Mouse (Mus musculus) megakaryocyte, embryonic 14.5 days (primary cell): ENCODE results near the gene Psme1.

Source experiments
- FLI1 ChIP-seq: IDR thresholded peaks from 2 replicates; pipeline ENCODE4 v1.6.1; 2012; ENCODE audit warnings: low read length, inconsistent platforms, mixed read lengths
- GATA1 ChIP-seq: IDR thresholded peaks from 3 replicates; pipeline ENCODE4 v1.6.1; 2012; ENCODE audit warnings: mixed read lengths, low read length, inconsistent platforms, borderline replicate concordance

DNA sequence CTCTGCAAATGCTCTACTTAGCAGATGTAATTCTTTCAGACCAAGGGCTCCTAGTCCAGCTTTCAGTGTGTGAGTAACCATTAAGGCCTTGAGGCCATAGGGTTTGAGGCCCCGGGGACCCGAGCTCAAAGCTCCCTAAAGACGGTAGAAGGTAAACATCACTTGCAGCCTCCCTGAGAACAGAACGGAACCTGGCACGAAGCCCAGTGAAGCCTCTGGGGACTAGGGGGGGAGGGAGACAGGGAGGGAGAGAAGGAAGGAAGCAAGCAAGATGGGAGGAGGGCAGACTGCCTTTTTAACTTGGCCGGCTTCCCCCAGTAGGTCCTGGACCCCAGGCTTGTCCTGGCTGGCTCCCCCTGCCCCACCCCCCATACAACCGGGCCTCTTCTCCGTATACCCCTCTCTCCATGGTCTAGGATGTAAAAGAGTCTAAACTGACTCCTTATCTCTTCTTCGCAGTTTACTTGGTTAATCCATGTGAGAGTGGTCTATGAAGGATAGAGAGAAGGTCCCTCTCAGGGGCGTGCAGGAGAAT, 37.1 kb upstream of the Psme1 start:
- TF ChIP-seq FLI1 (no peak), GATA1 (no peak)
